Mouse (Mus musculus) midbrain, postnatal 0 days (tissue): Measurements from ENCODE around the gene Usp7. TPM values are rescaled to one million over a fixed set of nuclear protein-coding genes. Genes with fewer than 3 reads are reported as not detected.

Experiments used
- ATAC-seq: fragments of 200-750 bp; cut with Nextera tagmentation; 2 replicates; pipeline ENCODE4 v1.8.0; 2017; ENCODE audit warnings: moderate number of reproducible peaks, mild to moderate bottlenecking, moderate TSS enrichment, moderate library complexity; ENCODE audit not compliant: low FRiP score
- DNase-seq: peaks from one replicate; pipeline ENCODE4 v3.0.0-alpha.2; 2015; ENCODE audit warnings: low spot score
- H3K27ac ChIP-seq: fragments of 300-500 bp; sonication (generic); 2 replicates; pipeline ENCODE4 v1.5.1; 2014; ENCODE audit warnings: low read depth, mild to moderate bottlenecking, low read length, mixed read lengths
- H3K27me3 ChIP-seq: fragments of 300-500 bp; sonication (generic); 2 replicates; pipeline ENCODE4 v1.6.1; 2014; ENCODE audit warnings: low read length, control low read depth, mixed read lengths; ENCODE audit not compliant: insufficient read depth
- H3K36me3 ChIP-seq: fragments of 300-500 bp; sonication (generic); 2 replicates; pipeline ENCODE4 v1.6.1; 2014; ENCODE audit warnings: low read length, control low read depth, mixed read lengths; ENCODE audit not compliant: insufficient read depth
- H3K4me1 ChIP-seq: fragments of 300-500 bp; sonication (generic); 2 replicates; pipeline ENCODE4 v1.6.1; 2014; ENCODE audit warnings: mild to moderate bottlenecking, control low read depth, antibody characterized with exemption, low read length, mixed read lengths; ENCODE audit not compliant: insufficient read depth
- H3K4me2 ChIP-seq: fragments of 300-500 bp; sonication (generic); 2 replicates; pipeline ENCODE4 v1.6.1; 2014; ENCODE audit warnings: low read depth, mild to moderate bottlenecking, low read length, mixed read lengths; ENCODE audit not compliant: poor library complexity, severe bottlenecking
- H3K4me3 ChIP-seq: fragments of 300-500 bp; sonication (generic); 2 replicates; pipeline ENCODE4 v1.5.1; 2014; ENCODE audit warnings: low read depth, mild to moderate bottlenecking, low read length, moderate library complexity
- H3K9ac ChIP-seq: fragments of 300-500 bp; sonication (generic); replicated peaks from 2 replicates; pipeline ENCODE4 v1.6.1; 2014; ENCODE audit warnings: mild to moderate bottlenecking, low read length, moderate library complexity, mixed read lengths; ENCODE audit not compliant: poor library complexity, severe bottlenecking
- H3K9me3 ChIP-seq: fragments of 300-500 bp; sonication (generic); 2 replicates; pipeline ENCODE4 v1.6.1; 2016; ENCODE audit warnings: low read length, control low read depth
- CTCF ChIP-seq: IDR thresholded peaks from 2 replicates; pipeline ENCODE4 v1.5.1; 2016; ENCODE audit warnings: antibody characterized with exemption, mild to moderate bottlenecking
- WGBS: fragments of 180-500 bp; shearing (Covaris S2); extraction: QIAGEN DNeasy Blood & Tissue Kit; methylation state at CpG from one replicate; pipeline ENCODE4 v1.1.7; 2014; 5-methylcytosine and 5-hydroxymethylcytosine counted together
- polyA plus RNA-seq: library from polyadenylated mRNA; unstranded; fragments of >200 nt; fragmentation: Nextera tagmentation; extraction: Ambion mirVana; gene quantifications from 2 replicates; pipeline ENCODE4 v1.2.1, GENCODE M21; 2015
- total RNA-seq: library from RNA; depleted of rRNA; stranded (reverse); fragments of >200 nt; gene quantifications from 2 replicates; pipeline ENCODE4 v1.2.3, GENCODE M21; 2014

The Usp7 gene
- total and polyA plus RNA-seq, 2 experiments from 2014 or later = 21.8 to 116 TPM

GRCm38 (mm10) chr16:8752334-8752733 lies 39.8 kb downstream of the Usp7 start:
- no peaks in the 10 kb centered on the region for H3K4me1 ChIP-seq
- no peak overlapping the region for H3K9ac ChIP-seq
- H3K4me2 ChIP-seq = no peak overlapping the region
- H3K36me3 ChIP-seq = no peaks in the 10 kb centered on the region
- DNase-seq (no peak), ATAC-seq (no peak)
- 81% methylated on average over 2 of the region's 2 CpGs for whole genome bisulfite sequencing
- no peak for TF ChIP-seq CTCF
- H3K27ac ChIP-seq = no peak overlapping the region
- no peak overlapping the region for H3K4me3 ChIP-seq
- H3K27me3 ChIP-seq = no peaks in the 10 kb centered on the region
- H3K9me3 ChIP-seq = no peaks in the 10 kb centered on the region

- H3K4me1 ChIP-seq = no peaks in the 10 kb centered on the region
- TF ChIP-seq CTCF = no peak
- no peak for DNase-seq
- H3K4me2 ChIP-seq = no peak overlapping the region
- H3K9ac ChIP-seq = no peak overlapping the region
- H3K27ac ChIP-seq = no peak overlapping the region
- ATAC-seq = no peak
- no peaks in the 10 kb centered on the region for H3K27me3 ChIP-seq
- no peaks in the 10 kb centered on the region for H3K36me3 ChIP-seq
- H3K9me3 ChIP-seq = no peaks in the 10 kb centered on the region
- 68% methylated on average over 5 of the region's 5 CpGs for WGBS
- H3K4me3 ChIP-seq = no peak overlapping the region
Measured at GRCm38 (mm10) chr16:8751555-8752235, 40.4 kb downstream of the Usp7 start.

DNA sequence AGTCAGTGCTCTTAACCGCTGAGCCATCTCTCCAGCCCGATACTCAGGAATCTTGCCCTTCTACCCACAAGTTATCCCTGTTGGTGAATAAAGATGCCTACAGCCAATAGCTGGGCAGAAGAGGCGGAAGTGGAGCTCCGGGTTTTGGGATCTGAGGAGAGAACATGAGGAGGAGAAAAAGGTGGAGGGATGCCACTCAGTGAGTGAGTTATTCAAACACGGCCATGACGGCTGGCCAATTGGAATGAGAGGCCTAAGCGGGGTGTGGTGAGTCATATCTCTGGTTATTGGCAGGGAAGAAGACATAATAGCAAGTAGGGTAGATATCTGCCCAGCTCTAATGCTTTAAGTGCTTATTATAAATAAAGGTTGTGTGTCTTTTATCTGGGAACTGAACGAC lies 43.2 kb downstream of the Usp7 start:
- no peak for ATAC-seq

GRCm38 (mm10) chr16:8748175-8748846 lies 43.8 kb downstream of the Usp7 start:
- H3K9me3 ChIP-seq = no peaks in the 10 kb centered on the region
- ATAC-seq = no peak
- no peak overlapping the region for H3K9ac ChIP-seq
- no peak overlapping the region for H3K4me3 ChIP-seq
- H3K27me3 ChIP-seq = no peaks in the 10 kb centered on the region
- H3K4me2 ChIP-seq = no peak overlapping the region
- no peak overlapping the region for H3K27ac ChIP-seq
- no peak for TF ChIP-seq CTCF
- H3K36me3 ChIP-seq = no peaks in the 10 kb centered on the region
- H3K4me1 ChIP-seq = no peaks in the 10 kb centered on the region
- WGBS = 83% methylated on average over 6 of the region's 6 CpGs
- DNase-seq = no peak

More for the DNA sequence above, 43.2 kb downstream of the Usp7 start:
- H3K36me3 ChIP-seq = no peaks in the 10 kb centered on the region
- no peaks in the 10 kb centered on the region for H3K27me3 ChIP-seq
- TF ChIP-seq CTCF = no peak
- H3K27ac ChIP-seq = no peak overlapping the region
- H3K9ac ChIP-seq = no peak overlapping the region
- no peaks in the 10 kb centered on the region for H3K9me3 ChIP-seq
- no peak for DNase-seq
- 96% methylated on average over 8 of the region's 8 CpGs for WGBS
- no peak overlapping the region for H3K4me3 ChIP-seq
- no peak overlapping the region for H3K4me2 ChIP-seq
- H3K4me1 ChIP-seq = no peaks in the 10 kb centered on the region

DNA sequence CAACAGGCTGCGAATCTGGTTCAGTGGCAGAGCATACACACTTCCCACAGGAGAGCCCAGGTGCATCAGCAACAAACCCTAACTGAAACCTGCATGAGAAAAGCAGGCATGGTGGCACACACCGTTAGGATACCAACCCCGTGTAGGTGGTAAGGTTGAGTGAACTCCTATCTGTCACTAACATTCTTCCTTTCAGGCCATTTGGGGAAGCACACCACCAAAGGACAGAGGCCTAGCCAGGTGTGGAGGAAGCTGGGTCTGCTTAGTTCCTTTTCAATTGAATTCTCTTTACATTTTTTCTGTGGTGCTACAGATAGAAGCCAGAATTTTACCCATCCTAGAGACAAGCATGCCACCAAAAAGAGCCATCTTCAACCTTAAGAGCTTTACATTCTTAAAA lies 44.3 kb downstream of the Usp7 start:
- Histone ChIP-seq H3K9me3 (no peaks in the 10 kb centered on the region), H3K27ac (no peak overlapping the region), H3K9ac (no peak overlapping the region), H3K27me3 (no peaks in the 10 kb centered on the region), H3K36me3 (no peaks in the 10 kb centered on the region), H3K4me1 (no peaks in the 10 kb centered on the region), H3K4me2 (no peak overlapping the region), H3K4me3 (no peak overlapping the region)
- WGBS = 75% methylated on average over 3 of the region's 3 CpGs
- TF ChIP-seq CTCF = no peak
- ATAC-seq = no peak
- DNase-seq = no peak

DNA sequence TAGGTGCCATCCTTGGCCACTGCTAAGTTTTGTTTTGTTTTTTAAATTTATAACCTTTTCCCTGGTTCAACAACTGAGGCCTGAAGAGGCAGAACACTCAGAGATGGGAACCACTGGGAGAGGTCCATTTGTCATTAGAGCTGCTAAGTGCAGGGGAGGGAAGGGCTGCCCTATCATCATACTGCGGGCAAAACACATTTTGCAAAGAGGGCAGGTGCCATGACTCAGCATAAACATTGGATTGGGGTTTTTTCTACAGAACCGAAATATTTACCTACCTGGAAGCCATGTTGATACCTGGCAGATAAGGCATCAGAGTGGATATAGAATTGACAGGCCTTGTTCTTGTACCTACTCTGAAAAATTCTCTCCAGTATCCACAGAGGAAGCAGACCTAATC lies 45.6 kb downstream of the Usp7 start:
- Histone ChIP-seq H3K9me3 (no peaks in the 10 kb centered on the region), H3K4me2 (no peak overlapping the region), H3K9ac (no peak overlapping the region), H3K4me1 (no peaks in the 10 kb centered on the region), H3K27ac (no peak overlapping the region), H3K27me3 (no peaks in the 10 kb centered on the region), H3K36me3 (no peaks in the 10 kb centered on the region), H3K4me3 (no peak overlapping the region)
- ATAC-seq (no peak), DNase-seq (no peak)
- 82% methylated on average over 2 of the region's 2 CpGs for WGBS
- TF ChIP-seq CTCF = no peak
